Mouse (Mus musculus): ENCODE measurements around the gene Pbx1.

Gene Pbx1

DNA sequence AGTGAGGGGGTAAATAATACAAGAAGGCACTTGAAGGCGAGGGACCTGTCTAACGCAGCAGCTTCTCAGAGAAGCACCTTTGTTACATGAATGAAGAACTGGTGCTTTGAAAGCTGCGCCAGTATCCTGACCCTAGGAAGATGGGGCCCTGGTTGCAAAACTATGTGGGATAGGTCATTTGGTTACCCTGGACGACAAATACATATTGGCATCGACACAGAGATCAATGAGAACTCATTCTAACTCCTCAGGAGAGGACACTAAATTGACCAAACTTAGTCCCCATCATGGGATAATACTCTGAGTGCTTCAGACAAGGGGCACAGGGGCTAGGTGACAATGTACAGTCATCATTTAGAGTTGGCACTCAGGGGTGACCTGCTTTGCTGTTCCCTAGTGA is 264.3 kb downstream of the Pbx1 start:
- DNase-seq (ENCODE audit: low read depth): no peak

DNA sequence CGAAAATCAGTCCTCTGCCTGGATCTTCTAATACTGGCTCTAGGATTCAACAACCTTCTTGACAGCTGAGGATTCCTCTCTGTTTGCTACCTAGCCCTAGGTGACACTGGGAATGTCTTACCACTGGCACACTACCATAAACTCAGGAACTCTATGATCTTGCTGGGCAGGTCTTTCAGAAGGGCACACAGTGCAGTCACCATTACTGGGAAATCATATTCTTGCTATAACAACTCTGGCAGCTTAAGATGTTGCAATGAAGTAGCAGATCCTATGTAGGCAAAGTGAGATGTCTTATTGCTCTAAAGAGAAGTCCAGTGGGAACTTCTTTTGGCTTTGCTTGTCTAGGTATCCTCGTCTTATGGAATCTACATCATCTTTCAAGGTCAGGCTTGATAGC is 265.2 kb downstream of the Pbx1 start:
- DNase-seq (ENCODE audit: low read depth): no peak

DNA sequence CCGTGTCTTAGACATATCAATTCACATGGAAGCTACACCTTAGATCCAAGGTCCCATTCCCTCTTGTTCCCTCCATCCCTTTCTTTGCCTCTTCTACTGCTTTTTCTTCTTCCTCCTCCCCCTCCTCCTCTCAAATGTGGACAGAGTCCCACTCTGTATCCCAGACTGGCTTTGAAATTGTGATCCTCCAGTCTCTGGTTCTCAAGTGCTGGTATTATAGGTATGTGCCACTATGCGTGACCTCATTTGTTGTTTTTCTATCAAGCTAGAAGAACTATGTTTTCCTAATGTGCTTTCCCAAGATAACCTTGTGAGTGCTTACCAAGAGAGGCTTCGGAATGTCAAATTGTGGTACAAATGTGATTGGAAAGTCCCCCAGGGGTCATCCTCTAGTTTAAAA is 267.1 kb downstream of the Pbx1 start:
- no peak for DNase-seq (ENCODE audit: low read depth)

DNA sequence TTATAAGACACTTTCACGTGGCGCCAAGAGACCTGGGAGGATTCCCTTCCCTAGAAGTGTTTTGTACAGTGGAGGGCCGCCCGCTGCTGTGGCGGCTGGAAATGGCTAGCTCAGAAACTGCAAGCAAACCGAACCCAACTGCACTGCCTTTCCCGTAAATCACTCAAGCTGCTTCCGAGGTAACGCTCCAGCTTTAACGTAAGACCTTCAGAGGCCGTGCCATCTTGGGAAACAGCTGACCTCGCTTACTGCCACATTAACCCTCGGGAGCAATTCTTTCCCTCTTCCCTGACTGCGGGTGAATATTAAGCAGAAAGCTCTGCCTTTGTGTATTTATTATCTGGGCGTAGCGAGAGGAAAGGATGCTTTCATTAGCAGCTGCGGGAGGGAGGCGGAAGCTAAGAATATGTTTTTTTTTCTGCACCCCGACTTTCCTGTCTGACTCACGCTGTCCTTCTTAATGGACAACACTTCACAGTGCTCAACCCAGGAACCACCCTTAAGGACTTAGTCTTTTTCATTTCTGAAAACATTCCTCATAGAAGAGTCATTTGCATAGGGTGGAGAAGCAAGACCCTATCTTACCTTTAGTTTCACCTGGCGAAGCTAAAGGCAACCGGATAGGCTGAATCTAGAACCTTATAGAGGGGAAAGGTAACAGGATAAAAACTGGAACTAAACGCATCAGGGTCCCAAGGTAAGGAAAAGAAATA is 268.4 kb downstream of the Pbx1 start:
- DNase-seq (ENCODE audit: low read depth): no peak

DNA sequence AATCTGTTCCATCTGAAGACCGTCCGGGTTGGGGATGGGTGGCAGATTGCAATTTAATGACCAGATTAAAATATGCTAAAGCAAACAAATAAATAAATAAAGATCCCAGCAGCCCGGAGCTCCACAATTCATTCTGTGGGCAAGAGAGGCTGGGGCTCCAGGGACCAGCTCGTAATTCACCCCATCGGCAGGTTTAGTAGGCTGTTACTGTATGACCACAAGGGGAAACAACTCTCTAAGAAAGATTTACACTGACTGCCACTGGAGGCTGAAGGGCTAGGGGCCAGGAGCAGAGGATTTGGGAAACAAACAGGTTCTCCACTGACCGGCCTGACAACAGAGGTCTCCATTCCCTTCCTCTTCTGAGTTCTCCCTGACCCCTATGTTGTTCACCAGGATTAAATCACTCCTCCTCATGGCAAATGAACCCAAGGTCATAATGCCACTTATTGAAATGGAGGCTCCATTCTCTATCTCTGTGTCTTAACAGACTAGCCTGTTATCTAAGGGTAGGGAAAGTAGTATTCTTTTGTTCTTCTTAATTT is 292.9 kb downstream of the Pbx1 start:
- DNase-seq (ENCODE audit: low read depth): no peak

DNA sequence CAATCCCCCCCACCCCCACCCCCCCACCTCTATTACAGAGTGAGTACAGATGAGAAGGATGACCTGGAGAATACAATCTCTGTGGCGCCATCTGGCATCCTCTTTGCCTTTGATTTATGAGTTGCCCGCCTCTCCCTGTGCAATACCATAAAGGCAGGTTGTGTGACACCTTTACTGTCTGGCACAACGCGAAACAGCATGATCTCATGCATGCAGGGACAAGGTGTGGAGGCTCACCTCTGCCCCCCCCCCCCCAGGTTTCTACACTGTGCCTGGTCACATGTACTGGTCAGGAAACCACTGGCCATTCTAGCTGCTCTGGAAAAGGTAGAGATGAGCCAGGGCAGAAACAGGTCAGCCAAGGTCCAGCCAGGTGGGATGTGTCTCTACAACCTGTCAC is 293.4 kb downstream of the Pbx1 start:
- DNase-seq (ENCODE audit: low read depth): no peak

DNA sequence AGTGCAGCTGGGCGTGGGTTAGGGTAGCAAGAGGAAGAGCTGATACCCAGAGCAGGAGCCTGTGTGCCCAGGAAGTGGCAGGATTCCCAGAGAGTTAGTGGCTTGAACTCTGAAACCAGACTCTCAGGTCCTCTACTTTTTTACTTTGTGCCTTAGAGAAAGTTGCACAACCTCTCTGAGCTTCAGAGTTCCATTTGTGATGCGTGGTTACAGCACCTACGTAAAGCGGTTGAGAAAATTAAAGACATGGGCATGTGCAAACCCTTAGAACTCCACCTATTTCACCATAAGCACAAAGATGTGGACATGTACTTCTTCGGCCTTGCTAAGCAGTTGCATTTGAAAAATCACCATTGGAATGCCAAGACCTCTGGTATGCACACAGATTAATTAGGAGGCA is 294.2 kb downstream of the Pbx1 start:
- DNase-seq (ENCODE audit: low read depth): no peak

DNA sequence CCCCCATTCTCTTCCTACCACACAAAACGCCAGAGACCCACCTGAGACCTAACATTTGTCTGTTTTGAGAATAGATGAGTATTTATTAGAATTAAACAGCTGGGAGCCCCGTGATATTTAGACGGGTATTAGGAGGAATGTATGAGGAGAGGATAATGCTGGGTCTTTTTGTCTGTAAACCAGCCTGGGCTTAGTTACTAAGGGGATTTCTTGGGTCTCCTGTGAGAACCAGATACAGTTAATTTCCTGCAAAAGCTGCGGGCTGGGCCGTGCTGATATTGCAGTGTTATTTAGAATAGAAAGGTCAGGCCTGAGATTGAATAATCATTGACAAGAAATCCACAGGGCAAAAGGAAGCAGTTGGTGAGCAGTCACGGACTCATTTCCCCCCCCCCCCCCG is 296.5 kb downstream of the Pbx1 start:
- DNase-seq (ENCODE audit: low read depth): no peak

DNA sequence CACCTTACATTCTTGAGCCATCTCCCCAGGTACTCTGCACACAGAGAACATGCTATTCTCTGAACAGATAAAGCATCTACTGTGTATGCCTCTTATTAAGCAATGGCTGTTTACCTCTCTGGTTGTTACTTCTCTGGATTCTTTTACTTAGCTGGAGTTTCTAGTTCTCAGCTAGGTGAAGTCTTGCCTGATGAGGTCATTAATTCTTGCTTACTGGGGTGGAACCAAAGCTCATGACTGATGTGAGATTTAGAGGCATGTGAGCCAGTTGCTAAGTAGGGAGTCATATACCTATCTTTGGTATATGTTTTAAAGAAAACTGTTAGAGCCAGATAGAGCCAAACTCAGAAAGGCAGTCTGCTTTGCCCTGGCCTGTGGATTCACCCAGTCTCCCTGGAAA is 298.4 kb downstream of the Pbx1 start:
- no peak for DNase-seq (ENCODE audit: low read depth)

DNA sequence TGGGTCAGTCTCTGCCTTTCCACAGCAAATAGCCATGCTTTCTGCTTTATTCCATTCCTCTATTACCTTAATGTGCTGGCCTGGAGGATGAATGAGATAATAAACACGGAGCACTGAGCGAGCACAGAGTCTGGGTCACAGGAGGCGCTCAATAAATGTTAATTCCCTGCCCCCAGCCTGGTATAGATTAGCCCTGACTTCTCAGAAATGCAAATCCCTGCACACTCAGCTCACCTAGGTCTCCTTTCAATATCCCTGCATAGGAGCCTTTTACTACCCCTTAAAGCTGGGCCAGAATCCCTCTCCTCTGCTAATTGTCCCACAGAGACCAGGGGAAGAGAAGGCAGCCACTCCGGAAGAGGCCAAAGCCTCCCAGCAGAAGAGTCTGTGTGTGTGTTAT is 304.1 kb downstream of the Pbx1 start:
- no peak for DNase-seq (ENCODE audit: low read depth)

DNA sequence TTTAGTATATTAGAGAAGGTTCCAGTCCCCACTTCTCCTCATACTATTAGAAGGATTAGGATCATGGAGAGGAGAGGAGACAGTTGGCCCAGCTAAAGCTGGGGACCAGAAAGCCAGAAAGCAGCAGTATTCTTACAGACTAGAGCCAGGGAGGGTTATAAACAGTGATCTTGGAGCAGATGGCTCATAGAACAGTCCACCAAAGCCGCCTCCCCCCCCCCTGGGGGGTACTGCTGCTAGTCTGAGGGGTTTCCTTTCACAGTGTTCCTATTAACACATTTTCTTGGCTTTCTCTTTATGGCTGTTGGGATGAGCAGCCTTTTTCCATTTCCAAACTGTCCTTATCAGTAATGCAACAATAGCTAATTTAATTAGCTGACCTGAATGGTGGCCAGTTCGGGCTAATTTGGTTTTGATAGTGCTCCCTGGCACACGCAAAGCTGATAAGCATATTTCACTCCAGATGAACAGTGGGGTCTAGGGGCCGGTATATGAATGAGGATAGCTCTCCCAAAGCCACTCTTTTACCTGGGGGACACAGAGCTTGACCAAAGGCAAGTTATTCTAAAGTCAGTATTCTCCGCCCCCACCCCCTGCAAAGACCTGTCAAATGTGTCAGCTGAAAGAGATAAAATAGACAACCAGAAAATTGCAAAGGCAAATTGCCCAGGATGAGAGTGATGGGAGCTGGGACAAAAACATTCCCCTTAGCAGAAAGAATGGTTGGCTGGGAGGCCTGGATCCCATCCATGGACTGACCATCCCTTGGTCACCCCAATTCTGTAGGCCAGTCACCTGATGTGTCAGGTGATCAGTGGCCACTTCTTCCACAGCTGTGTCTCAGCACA is 307.2 kb downstream of the Pbx1 start:
- DNase-seq (ENCODE audit: low read depth): no peak

DNA sequence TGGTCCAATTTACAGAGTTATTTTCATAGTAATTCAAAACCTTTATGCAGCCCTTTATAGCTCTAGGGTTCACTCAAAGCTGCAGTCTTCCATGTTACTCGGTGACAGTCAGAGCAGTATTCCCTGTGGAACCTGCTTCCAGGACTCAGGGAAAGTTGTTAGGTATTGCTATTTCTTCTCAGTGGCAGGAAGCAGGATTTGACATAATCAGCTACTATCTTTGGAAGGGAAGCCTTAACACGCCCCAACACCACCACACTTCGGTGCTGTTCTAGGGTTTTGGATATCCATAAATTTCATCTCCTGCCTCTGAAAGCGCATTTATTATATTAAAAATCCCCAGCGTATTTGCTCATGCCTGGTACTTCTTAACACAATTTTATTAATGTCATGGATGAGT is 314.0 kb downstream of the Pbx1 start:
- no peak for DNase-seq (ENCODE audit: low read depth)

DNA sequence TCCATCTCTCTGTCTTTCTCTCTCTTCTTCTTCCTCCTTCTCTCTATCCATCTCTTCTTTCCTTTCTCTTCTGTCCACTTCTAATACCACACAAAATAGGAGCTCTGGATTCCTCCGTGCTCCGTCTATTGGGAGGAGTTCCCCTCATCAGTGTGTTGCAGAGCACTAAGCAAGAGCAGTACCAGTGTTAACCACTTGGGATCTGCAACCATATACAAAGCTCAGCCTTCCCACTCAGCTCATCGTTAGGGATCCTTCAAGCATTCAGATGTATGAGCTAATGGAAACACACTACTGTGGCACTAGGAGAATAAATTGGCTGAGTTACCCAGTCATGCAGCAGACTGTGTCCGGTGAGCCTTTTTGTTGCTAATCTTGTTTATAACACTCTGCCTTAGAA is 314.7 kb downstream of the Pbx1 start:
- DNase-seq (ENCODE audit: low read depth): no peak

DNA sequence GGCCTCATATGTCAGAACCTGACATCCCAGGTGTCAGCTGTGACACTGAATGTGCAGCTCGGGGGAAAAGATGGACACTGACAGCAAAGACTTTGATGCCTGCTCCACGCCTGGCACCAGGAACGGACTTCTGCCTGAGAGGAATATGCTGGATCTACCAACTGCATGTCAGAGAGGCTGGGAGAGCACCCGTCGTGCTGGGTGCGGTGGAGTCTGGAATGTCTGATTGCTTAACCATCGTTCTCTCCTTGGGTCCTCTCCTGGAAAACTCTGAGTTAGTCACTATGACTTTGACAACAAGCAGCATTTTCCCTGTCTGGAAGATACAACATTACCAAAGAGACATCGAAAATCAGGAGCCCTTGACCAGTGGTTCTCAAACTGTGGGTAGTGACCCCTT is 322.3 kb downstream of the Pbx1 start:
- no peak for DNase-seq (ENCODE audit: low read depth)

DNA sequence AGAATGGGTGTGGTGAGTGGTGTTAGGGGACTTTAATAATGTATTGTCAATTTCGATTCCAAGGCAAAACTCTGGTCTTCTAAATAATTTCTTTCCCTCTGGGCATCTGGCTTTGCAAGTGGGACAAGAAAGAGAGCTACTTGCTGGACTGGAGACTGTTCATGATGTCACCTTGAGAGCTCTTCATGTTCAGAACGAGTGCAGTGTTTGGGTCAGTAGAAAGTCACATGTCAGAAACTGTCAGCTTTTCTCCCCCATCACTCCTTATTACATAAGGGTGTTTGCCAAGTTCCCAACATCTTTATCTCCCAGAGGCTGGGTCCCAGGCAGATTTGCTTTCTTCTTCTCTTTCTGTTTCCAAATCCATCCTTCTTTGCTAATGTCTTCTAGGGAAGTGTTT is 328.2 kb downstream of the Pbx1 start:
- no peak for DNase-seq (ENCODE audit: low read depth)

DNA sequence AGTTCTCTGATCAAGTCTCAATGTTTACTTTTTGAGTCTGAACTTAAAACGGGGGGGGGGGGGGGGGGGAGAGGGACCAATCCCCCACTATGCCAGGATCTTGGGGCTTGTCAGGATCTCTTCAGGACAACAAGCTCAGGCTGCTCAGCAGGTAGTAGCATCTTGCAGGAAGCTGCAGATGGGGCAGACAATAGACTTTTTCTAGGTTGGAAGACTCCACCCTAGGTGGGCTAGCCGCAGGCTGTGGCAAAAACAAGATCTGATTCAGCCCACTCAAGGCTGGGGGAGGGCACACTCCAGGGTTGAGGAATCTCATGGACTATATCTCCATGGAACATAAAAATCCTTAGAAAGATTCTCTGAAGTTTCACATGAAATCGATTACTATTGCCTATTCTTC is 330.6 kb downstream of the Pbx1 start:
- DNase-seq (ENCODE audit: low read depth): no peak

DNA sequence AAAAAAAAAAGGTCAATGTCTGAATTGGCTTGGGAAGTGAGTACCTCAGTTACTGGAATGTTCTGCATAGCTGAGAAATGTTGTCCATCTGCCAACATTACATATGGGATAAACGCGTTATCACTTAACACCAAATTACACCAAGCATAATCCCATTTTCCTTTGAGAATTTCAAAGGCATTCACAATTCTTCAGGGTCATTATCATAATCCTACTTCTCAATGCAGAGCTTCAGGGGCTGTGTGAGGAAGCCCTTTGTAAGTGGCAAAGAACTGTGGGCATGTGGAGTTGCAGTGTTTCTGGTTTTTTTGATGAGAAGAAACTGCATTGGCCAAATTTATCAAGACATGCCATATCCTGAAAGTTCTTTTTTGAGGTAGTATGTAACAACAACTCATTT is 333.3 kb downstream of the Pbx1 start:
- no peak for DNase-seq (ENCODE audit: low read depth)

DNA sequence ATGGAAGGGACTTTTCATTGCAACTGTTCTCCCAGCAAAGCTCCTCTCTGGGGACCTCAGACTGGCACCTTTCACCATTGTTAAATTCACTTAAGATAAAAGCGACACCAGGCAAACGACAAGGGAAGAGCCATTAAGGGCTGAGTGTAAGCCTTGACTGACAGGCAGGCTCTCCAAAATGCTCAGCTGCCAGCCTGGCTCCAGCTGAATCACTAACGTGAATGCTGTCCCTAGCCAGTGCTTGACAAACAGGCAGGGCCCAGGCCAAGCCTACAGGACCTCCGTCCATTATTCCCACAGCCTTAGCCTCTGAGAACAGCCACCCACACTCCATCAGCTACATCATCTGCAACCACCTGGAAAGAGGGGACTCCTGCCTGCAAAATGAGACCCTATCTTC is 337.4 kb downstream of the Pbx1 start:
- DNase-seq (ENCODE audit: low read depth): no peak

DNA sequence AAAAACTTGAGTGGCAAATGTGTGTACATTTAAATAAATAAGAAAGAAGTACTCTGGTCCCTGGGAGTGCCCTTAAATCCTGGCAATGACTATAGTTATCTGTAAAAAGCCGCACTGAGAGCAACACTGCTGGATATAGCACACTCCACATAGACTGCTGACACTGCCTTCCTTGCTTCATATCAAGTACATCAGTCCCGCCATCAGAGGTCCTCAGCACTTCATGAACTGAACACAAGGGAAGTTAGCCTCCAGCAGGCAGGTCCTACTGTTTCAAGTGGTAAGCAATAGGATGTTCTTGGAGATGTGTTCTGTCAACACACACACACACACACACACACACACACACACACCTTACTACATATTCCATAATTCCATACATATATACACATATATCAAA is 339.0 kb downstream of the Pbx1 start:
- DNase-seq (ENCODE audit: low read depth): no peak

DNA sequence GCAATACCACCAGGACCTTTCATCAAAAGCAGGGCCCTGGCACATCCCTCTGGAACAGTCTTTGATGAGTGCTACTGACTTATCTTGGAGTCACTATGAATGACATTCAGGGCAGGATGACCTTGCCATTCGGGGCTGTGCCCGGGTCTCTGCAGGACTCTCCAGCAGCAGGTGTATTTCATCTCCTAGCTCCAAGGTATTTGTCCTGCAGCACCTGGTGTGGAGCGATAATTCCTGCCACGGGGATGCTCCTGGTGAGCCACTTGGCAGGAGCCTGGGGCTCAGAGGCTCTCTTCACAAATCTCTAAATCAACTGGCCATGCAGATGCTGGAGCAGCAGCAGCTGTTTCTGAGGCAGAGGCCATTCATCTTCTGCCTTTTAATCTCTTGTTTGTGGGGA is 340.4 kb downstream of the Pbx1 start:
- no peak for DNase-seq (ENCODE audit: low read depth)

DNA sequence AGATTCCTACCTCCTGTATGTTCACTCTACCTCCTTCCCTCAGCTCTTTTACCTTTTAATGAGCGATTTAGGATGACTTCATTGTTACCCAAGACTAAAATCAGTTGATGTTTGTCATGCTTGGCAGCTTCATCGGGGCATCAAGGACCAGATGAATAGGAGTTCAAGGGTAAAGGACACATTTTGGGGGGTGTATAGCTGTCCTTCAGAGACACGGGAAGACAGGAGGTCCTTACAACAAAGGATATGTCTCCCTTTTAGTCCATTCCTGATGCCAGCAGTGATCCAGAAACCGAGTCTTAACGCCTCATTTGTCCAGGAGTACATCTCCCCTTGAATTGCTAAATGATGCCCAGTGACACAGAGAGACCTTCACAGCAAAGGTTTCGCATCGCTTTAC is 343.4 kb downstream of the Pbx1 start:
- no peak for DNase-seq (ENCODE audit: low read depth)

DNA sequence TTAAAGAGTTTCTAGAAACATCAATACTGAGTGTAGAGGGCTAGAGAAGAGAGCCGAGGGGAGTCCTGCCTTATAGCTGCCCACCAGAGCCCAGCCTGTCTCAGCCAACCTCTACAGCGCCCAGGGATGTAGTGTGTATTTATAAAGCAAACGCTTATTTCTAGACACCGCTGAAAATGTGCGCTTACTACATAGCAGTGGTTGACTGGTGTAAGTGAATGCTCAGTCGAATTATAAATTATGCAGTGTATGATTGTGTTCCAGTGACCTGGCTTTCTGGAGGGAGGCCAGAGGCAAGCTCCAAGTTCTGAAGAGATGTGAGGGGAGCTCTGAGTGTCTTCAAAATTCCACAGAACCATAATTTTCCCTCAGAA is 352.7 kb downstream of the Pbx1 start:
- DNase-seq (ENCODE audit: low read depth): no peak

DNA sequence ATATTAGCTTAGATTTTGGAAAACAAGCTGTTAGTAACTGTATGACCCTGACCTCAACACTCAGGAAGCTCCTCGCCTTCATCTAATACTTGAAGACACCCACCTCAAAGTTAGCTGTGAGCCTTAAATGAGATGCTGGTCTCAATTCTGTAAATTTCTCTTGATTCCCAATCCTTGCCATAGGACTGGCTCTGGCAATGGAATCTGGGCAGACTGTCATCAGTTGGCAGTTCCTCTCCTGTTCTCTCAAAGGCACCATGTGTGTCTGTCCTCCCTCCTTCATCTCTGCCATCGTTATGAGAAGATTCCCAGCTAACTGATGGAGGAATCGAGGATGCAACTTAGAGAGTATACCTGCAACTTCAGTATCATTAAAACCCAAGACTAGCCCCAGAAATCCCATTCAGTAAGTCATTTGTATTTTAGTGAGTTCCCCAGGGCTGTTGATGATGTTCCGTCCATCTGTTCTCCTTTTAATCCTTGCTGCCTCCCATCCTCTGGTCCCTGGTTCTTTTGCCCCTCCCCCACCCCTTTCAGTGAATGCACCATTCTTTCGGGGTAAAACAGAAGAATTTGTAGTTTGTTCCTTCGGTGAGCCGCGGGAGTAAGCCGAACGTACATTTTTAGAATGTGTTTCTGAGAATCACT is 353.2 kb downstream of the Pbx1 start:
- no peak for DNase-seq (ENCODE audit: low read depth)
